Mouse (Mus musculus) forebrain, embryonic 11.5 days (tissue): Measurements from ENCODE around the gene Sphk2. TPM values are rescaled to one million over a fixed set of nuclear protein-coding genes. Genes with fewer than 3 reads are reported as not detected.

Experiments used
- ATAC-seq: fragments of 200-750 bp; cut with Nextera tagmentation; replicated peaks from 2 replicates; pipeline ENCODE4 v1.8.0; 2017; ENCODE audit warnings: moderate TSS enrichment; ENCODE audit not compliant: low FRiP score
- DNase-seq: peaks from one replicate; pipeline ENCODE4 v3.0.0-alpha.2; 2017; ENCODE audit warnings: low spot score
- H3K27ac ChIP-seq: fragments of 300-500 bp; sonication (generic); 2 replicates; pipeline ENCODE4 v1.5.1; 2014; ENCODE audit warnings: low read depth, low read length
- H3K27me3 ChIP-seq: fragments of 300-500 bp; sonication (generic); 2 replicates; pipeline ENCODE4 v1.6.1; 2014; ENCODE audit warnings: mild to moderate bottlenecking, low read length, mixed read lengths; ENCODE audit not compliant: control insufficient read depth, insufficient read depth
- H3K36me3 ChIP-seq: fragments of 300-500 bp; sonication (generic); 2 replicates; pipeline ENCODE4 v1.6.1; 2014; ENCODE audit warnings: mild to moderate bottlenecking, low read length, moderate library complexity, mixed read lengths; ENCODE audit not compliant: control insufficient read depth, insufficient read depth
- H3K4me1 ChIP-seq: fragments of 300-500 bp; sonication (generic); replicated peaks from 2 replicates; pipeline ENCODE4 v1.6.1; 2014; ENCODE audit warnings: low read length, mixed read lengths; ENCODE audit not compliant: control insufficient read depth, insufficient read depth
- H3K4me2 ChIP-seq: fragments of 300-500 bp; sonication (generic); 2 replicates; pipeline ENCODE4 v1.6.1; 2014; ENCODE audit warnings: low read depth, mild to moderate bottlenecking, low read length, moderate library complexity, mixed read lengths; ENCODE audit not compliant: severe bottlenecking
- H3K4me3 ChIP-seq: fragments of 300-500 bp; sonication (generic); 2 replicates; pipeline ENCODE4 v1.5.1; 2014; ENCODE audit warnings: low read depth, low read length
- H3K9ac ChIP-seq: fragments of 300-500 bp; sonication (generic); 2 replicates; pipeline ENCODE4 v1.6.1; 2014; ENCODE audit warnings: low read length
- H3K9me3 ChIP-seq: fragments of 300-500 bp; sonication (generic); 2 replicates; pipeline ENCODE4 v1.6.1; 2016; ENCODE audit warnings: low read length, mixed read lengths; ENCODE audit not compliant: control insufficient read depth
- WGBS: fragments of 180-500 bp; shearing (Covaris S2); extraction: QIAGEN DNeasy Blood & Tissue Kit; methylation state at CpG from one replicate; pipeline ENCODE4 v1.1.7; 2014; 5-methylcytosine and 5-hydroxymethylcytosine counted together
- polyA plus RNA-seq: library from polyadenylated mRNA; unstranded; fragments of >200 nt; fragmentation: Nextera tagmentation; extraction: Ambion mirVana; gene quantifications from 2 replicates; pipeline ENCODE4 v1.2.1, GENCODE M21; 2014

Gene Sphk2
- polyA plus RNA-seq, 1 experiment from 2014 or later = 27.0 TPM

DNA sequence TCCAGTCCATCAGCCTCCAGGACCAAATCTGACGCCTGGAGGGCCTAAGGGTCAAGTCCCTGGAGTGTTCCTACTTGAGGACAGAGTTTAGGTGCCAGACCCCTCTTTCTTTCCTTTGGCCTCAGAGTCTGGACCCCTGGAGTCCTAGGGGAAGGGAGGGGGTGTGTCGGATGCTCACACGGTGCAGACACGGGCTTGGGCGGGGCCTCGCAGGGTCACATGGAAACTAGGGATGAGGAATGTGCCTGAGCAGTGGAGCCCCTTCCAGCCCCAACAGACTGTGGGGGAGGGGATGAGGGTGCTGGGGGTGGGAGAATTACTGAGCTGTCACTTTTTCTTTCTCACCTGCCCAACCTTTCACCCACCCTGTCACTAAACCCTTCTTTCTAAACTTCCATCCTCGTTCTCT, 11.9 kb downstream of the Sphk2 start:
- Histone ChIP-seq H3K9ac (peak overlapping the region; percentile 72; the same call in 1 of the 2 replicates), H3K4me2 (peak overlapping the region; percentile 98), H3K27me3 (0 out of 2 replicates have a peak, but pooled peaks cover 2% of the 10 kb centered on the region), H3K9me3 (no peaks in the 10 kb centered on the region), H3K4me1 (peaks cover 28% of the 10 kb centered on the region), H3K27ac (no peak overlapping the region), H3K36me3 (peaks cover 6% of the 10 kb centered on the region; the same call in 1 of the 2 replicates), H3K4me3 (peak overlapping the region; percentile 52)
- 2% methylated on average over 7 of the region's 7 CpGs for WGBS
- no peak for DNase-seq
- ATAC-seq = no peak

DNA sequence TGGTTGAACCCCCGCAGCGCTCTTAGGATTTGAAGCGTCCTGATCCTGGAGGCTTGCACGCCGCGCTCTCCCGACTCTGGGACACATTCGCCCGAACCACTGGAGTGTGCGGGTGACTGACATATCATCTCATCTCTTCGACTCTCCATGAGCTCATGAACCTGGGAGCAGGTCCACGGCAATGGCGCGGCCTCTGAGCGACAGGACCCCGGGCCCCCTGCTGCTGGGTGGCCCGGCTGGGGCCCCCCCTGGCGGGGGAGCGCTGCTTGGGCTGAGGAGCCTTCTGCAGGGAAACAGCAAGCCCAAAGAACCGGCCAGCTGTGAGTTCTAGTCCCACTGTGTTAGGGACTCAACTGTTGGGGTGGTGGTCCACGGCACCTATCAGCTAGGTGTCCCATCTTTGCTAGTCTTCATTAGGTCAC, 12.3 kb downstream of the Sphk2 start:
- Histone ChIP-seq H3K9me3 (no peaks in the 10 kb centered on the region), H3K9ac (peak overlapping the region; percentile 47; the same call in 1 of the 2 replicates), H3K27ac (peak overlapping the region; percentile 9; the same call in 1 of the 2 replicates), H3K4me3 (peak overlapping the region; percentile 52), H3K27me3 (peaks cover 2% of the 10 kb centered on the region; the same call in 1 of the 2 replicates), H3K36me3 (peaks cover 2% of the 10 kb centered on the region; the same call in 1 of the 2 replicates), H3K4me2 (peak overlapping the region; percentile 98), H3K4me1 (peaks cover 28% of the 10 kb centered on the region)
- ATAC-seq (no peak), DNase-seq (peak; percentile 76)
- under 1% methylated on average over 21 of the region's 21 CpGs for WGBS

DNA sequence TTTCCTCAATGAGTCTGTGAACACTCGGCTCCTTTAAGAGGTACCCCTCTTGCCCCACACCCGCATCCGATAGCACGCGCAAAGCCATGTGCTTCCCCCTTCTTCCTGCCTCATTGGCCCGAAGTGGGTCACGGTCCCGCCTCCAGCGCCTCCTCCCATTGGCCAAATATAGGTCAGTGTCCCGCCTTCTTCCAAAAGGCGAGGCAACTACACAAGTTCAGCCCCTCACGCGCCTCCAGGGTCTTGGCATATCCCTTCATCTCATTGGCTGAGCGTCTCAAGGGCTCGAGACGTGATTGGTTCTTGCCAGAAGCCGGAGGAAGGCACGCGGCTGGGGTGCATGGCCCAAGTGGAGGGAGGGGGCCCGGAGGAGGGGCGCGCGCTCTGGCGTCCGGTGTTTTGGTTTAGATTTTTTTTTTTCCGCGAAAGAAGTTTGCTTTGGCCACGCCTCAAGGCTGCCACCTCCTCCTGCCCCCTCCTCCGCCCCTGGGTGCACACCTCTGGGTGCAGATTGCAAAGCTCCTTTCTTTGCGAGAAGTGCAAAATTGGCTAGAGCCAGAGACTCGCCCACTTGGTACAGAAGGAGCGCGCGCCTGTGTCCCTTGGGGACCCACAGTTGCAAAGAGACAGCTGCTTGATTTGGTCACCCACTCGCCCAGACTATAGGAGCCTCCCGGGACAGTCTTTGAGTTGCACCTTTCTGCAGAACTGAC, 12.9 kb downstream of the Sphk2 start, which contains the start of gene Dbp:
Dbp (plus strand) TSS at position 359 of the 713 bp plus-strand sequence.
- Histone ChIP-seq H3K9me3 (no peaks in the 10 kb centered on the region), H3K27me3 (peaks cover 6% of the 10 kb centered on the region), H3K4me1 (peaks cover 32% of the 10 kb centered on the region), H3K9ac (peak within 1 kb of the TSS; percentile 49), H3K27ac (peak within 1 kb of the TSS; percentile 71), H3K36me3 (no peaks in the 10 kb centered on the region), H3K4me2 (peak within 1 kb of the TSS; percentile 98), H3K4me3 (peak within 1 kb of the TSS; percentile 52)
- DNase-seq (peak; percentile 99), ATAC-seq (peak; percentile 85)
- WGBS = under 1% methylated on average over 36 of the region's 36 CpGs

DNA sequence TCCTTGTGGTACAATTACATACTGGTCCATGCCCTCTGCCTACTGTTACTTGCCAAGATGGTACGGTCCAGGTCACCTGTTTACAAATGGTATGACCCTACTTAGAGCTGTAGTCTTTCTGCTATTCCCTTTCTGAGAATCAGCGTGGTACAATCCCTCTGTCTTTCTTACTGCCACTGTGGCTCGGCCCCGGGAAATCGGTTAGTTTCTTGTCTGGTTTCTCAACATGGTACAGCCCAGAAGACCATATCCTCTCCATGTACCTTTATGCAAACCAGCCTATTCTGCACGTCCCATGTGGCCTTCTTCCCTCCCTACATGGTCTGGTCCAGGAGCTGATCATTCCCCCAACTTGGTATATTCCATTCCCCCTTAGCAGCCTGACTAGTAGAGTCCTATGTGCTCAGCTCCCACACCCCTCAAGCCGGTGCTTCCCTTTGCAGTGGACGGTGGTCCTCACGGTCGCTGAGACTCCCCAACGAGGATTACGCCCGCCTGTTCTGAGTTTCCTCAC, 13.7 kb downstream of the Sphk2 start:
- under 1% methylated on average over 13 of the region's 13 CpGs for WGBS
- H3K4me3 ChIP-seq = peak overlapping the region; percentile 52
- peak overlapping the region; percentile 71 for H3K27ac ChIP-seq
- ATAC-seq = peak; percentile 34
- DNase-seq = peak; percentile 72
- H3K27me3 ChIP-seq = peaks cover 14% of the 10 kb centered on the region
- peak overlapping the region; percentile 49 for H3K9ac ChIP-seq
- H3K4me1 ChIP-seq = peaks cover 32% of the 10 kb centered on the region
- H3K9me3 ChIP-seq = no peaks in the 10 kb centered on the region
- no peaks in the 10 kb centered on the region for H3K36me3 ChIP-seq
- peak overlapping the region; percentile 98 for H3K4me2 ChIP-seq

DNA sequence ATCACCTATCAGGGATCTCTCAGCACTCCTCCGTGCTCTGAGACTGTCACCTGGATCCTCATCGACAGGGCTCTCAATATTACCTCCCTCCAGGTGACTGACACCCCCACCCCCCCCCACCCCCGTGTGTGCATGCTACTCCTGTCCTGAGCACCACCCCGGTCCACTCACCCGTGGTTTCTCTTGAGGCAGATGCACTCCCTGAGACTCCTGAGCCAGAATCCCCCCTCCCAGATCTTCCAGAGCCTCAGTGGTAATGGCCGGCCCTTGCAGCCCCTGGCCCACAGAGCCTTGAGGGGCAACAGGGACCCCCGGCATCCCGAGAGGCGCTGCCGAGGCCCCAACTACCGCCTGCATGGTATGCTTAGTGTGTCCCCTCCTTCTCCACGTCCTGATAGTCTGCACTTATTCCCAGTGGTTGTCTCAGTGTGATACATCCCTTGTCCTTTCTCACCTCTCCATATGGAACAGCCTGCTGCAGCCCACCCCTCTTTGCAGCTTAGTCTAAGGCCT, 14.2 kb downstream of the Sphk2 start:
- 40% methylated on average over 12 of the region's 12 CpGs for WGBS
- Histone ChIP-seq H3K9ac (peak overlapping the region; percentile 49), H3K36me3 (no peaks in the 10 kb centered on the region), H3K27me3 (peaks cover 19% of the 10 kb centered on the region), H3K4me3 (peak overlapping the region; percentile 52), H3K4me1 (peaks cover 32% of the 10 kb centered on the region), H3K4me2 (peak overlapping the region; percentile 98), H3K9me3 (no peaks in the 10 kb centered on the region), H3K27ac (peak overlapping the region; percentile 71; the same call in 1 of the 2 replicates)
- ATAC-seq = no peak
- DNase-seq = no peak

DNA sequence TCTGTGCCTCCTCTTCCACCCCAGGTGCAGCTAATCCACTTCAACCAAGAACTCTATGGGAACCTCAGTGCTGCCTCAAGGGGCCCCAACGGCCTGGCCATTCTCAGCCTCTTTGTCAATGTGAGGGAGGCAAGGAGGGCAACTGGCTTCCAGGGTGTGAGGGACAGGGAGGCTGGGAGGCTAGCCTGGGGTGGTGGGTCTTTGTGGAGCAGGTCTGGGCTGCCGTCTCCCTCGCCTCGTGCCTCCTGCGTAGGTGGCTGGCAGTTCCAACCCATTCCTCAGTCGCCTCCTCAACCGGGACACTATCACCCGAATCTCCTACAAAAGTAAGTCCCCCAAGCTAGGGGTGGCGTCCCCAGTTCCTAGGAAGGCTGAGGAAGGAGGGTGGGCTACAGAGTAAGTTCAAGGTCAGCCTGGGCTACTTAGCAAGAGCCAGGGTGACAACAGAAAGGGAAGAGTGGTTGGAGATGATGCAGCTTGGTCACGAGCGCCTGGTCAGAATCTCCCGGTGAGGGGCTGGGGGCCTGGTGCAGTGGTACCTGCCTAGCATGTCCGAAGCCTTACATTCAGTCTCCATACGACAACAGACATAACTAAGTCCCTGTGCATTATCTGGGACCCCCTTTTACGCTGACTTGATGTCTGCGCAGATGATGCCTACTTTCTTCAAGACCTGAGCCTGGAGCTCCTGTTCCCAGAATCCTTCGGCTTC, 14.8 kb downstream of the Sphk2 start:
- no peak overlapping the region for H3K9ac ChIP-seq
- H3K27ac ChIP-seq = no peak overlapping the region
- H3K27me3 ChIP-seq = peaks cover 20% of the 10 kb centered on the region
- no peaks in the 10 kb centered on the region for H3K9me3 ChIP-seq
- 88% methylated on average over 17 of the region's 17 CpGs for WGBS
- no peak overlapping the region for H3K4me2 ChIP-seq
- peaks cover 28% of the 10 kb centered on the region for H3K4me1 ChIP-seq
- ATAC-seq (no peak), DNase-seq (no peak)
- H3K36me3 ChIP-seq = no peaks in the 10 kb centered on the region
- no peak overlapping the region for H3K4me3 ChIP-seq

DNA sequence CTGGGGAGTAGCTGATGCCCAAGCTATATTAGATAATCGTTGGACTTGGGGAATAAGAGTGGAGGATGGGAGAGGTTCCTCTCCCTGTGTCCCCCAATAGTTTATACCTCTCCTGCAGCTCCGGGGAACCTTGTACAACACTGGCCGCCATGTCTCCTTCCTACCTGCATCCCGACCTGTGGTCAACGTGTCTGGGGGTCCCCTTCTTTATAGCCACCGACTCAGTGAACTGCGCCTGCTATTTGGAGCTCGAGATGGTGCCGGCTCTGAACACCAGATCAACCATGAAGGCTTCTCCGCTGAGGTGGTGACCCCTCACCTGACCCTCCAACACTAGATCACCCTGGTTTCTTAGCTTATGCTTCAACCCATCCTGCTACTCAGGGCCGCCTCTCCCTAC, 15.5 kb downstream of the Sphk2 start:
- ATAC-seq (no peak), DNase-seq (no peak)
- Histone ChIP-seq H3K4me2 (no peak overlapping the region), H3K36me3 (no peaks in the 10 kb centered on the region), H3K27me3 (peaks cover 20% of the 10 kb centered on the region), H3K9ac (no peak overlapping the region), H3K27ac (no peak overlapping the region), H3K4me1 (peaks cover 23% of the 10 kb centered on the region), H3K9me3 (no peaks in the 10 kb centered on the region), H3K4me3 (no peak overlapping the region)
- 93% methylated on average over 11 of the region's 11 CpGs for WGBS

DNA sequence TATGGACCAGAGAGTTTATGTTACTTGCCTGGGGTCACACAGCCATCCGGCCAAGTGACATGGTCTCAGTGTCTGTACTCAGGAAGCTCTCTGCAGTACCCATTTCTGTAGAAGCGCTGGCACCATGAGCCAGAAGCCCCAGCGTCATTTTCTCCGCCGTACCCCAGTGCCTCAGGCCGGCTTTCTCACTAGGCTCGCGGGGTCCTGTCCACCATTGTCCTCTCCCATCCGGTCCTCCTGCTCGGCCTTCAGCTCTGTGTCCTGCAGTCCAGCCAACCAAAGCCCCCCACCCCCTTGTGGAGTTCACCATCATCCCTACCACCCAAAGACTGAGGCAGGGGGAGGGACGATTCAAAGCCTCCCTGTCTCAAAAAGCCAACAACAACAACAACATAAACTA, 16.2 kb downstream of the Sphk2 start:
- DNase-seq (peak; percentile 47), ATAC-seq (no peak)
- Histone ChIP-seq H3K9ac (no peak overlapping the region), H3K27me3 (peaks cover 20% of the 10 kb centered on the region), H3K27ac (no peak overlapping the region), H3K4me3 (no peak overlapping the region), H3K4me2 (no peak overlapping the region), H3K4me1 (peaks cover 22% of the 10 kb centered on the region), H3K9me3 (no peaks in the 10 kb centered on the region), H3K36me3 (no peaks in the 10 kb centered on the region)
- 83% methylated on average over 11 of the region's 11 CpGs for WGBS
